Mouse (Mus musculus): ENCODE data around the gene Ssh1.

DNA sequence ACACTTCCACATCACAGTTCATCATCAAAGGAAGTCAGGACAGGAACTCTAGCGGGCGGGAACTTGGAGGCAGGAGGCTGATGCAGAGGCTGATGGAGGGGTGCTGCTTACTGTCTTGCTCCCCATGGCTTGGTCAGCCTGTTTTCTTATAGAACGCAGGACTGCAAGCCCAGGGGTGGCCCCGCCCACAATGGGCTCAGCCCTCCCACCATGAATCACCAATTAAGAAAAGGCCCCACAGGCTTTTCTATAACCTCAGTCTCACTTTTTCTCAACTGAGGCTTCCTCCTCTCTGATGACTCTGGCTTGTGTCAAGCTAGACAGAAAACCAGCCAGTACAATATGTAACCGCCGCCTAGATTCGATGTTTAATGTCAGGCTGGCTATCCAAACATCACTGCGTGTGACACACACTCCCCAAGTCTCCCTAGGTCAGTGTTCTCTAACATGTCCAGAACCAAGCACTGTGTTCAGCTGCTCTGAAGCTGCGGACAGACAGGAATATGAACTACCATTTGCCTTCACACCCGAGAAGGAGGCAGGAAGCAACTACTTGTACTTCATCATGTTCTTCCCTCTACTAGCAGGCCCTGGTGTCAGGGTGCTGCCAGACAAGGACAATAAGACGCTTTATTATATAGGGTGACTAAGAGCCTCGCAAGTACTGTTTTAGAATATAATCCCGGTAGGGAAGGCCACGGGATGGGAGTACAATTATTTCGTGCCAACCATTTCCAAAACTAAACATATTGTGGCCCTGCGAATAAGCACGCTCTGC lies 86.5 kb downstream of the Ssh1 start:
- TF ChIP-seq CTCF (IDR thresholded peaks at IDR 0.05; ENCODE audit: low read depth) (no peak), EP300 (IDR thresholded peaks at IDR 0.05; ENCODE audit: low read depth) (no peak)

All from liver, postnatal 0 days (tissue).